Mouse (Mus musculus) spleen, adult 10 weeks (tissue): ENCODE data around the gene Usp21. TPM values are rescaled to one million over a fixed set of nuclear protein-coding genes. Genes with fewer than 3 reads are reported as not detected.

Experiments
- polyA plus RNA-seq: library from polyadenylated mRNA; stranded (reverse); fragments of 350-450 nt; fragmentation: Illumina TruSeq; extraction: RNeasy Lipid Tissue Mini Kit (QIAGEN cat#74804); gene quantifications from one replicate; pipeline ENCODE4 v1.2.3, GENCODE M21; 2015; ENCODE audit warnings: low replicate concordance; ENCODE audit not compliant: insufficient read depth

Gene Usp21
- polyA plus RNA-seq: 52.7 TPM

GRCm38 (mm10) chr1:171287136-171288081 is at the start of gene Usp21:
TSS of gene Usp21 (minus strand) at chr1:171287991.

GRCm38 (mm10) chr1:171328839-171329432 is 41.1 kb upstream of the Usp21 start, which contains the start of gene Dedd:
TSS of gene Dedd (plus strand) at chr1:171329145.

GRCm38 (mm10) chr1:171294298-171295062 is 6.7 kb upstream of the Usp21 start, which contains the start of gene Ufc1:
TSS of gene Ufc1 (minus strand) at chr1:171295024.

GRCm38 (mm10) chr1:171280916-171281527 is 6.8 kb downstream of the Usp21 start, which contains the start of gene Ppox:
TSS of gene Ppox (minus strand) at chr1:171281186.

GRCm38 (mm10) chr1:171269848-171270572 is 17.8 kb downstream of the Usp21 start, which contains the start of gene B4galt3:
TSS of gene B4galt3 (plus strand) at chr1:171270328.

GRCm38 (mm10) chr1:171250680-171251593 is 36.9 kb downstream of the Usp21 start, which contains the start of gene Ndufs2:
TSS of gene Ndufs2 (minus strand) at chr1:171251388.

GRCm38 (mm10) chr1:171249913-171250600 is 37.7 kb downstream of the Usp21 start, which contains the start of gene Adamts4:
TSS of gene Adamts4 (plus strand) at chr1:171250421.

GRCm38 (mm10) chr1:171234126-171234525 is 53.7 kb downstream of the Usp21 start, which contains the start of gene Fcer1g:
TSS of gene Fcer1g (minus strand) at chr1:171234365.

Other genes with a start within 250 kb of the Usp21 start
- 94.5 TPM for gene Fcgr3, start 223.1 kb downstream of the Usp21 start, polyA plus RNA-seq
- 4.5 TPM for gene Cfap126, start 174.1 kb downstream of the Usp21 start, polyA plus RNA-seq
- 88.5 TPM for gene Sdhc, start 137.4 kb downstream of the Usp21 start, polyA plus RNA-seq
- gene Mpz, start 137.3 kb downstream of the Usp21 start, polyA plus RNA-seq: 0.87 TPM
- 7.7 TPM for gene Pcp4l1, start 91.7 kb downstream of the Usp21 start, polyA plus RNA-seq
- gene Nr1i3, start 74.0 kb downstream of the Usp21 start, polyA plus RNA-seq: not detected
- 22.7 TPM for gene Tomm40l, start 65.5 kb downstream of the Usp21 start, polyA plus RNA-seq
- 1.5 TPM for gene Apoa2, start 62.9 kb downstream of the Usp21 start, polyA plus RNA-seq
- 360 TPM for gene Fcer1g, start 53.6 kb downstream of the Usp21 start, polyA plus RNA-seq
- 0.59 TPM for gene Adamts4, start 37.6 kb downstream of the Usp21 start, polyA plus RNA-seq
- gene Ndufs2, start 36.6 kb downstream of the Usp21 start, polyA plus RNA-seq: 127 TPM
- 34.0 TPM for gene B4galt3, start 17.7 kb downstream of the Usp21 start, polyA plus RNA-seq
- 47.6 TPM for gene Ppox, start 6.8 kb downstream of the Usp21 start, polyA plus RNA-seq
- gene Ufc1, start 7.0 kb upstream of the Usp21 start, polyA plus RNA-seq: 87.4 TPM
- 31.1 TPM for gene Dedd, start 41.2 kb upstream of the Usp21 start, polyA plus RNA-seq
- 43.5 TPM for gene Nit1, start 57.7 kb upstream of the Usp21 start, polyA plus RNA-seq
- gene Pfdn2, start 57.7 kb upstream of the Usp21 start, polyA plus RNA-seq: 72.7 TPM
- gene Klhdc9, start 72.8 kb upstream of the Usp21 start, polyA plus RNA-seq: not detected
- 1.7 TPM for gene Nectin4, start 82.1 kb upstream of the Usp21 start, polyA plus RNA-seq
- 257 TPM for gene Arhgap30, start 101.0 kb upstream of the Usp21 start, polyA plus RNA-seq
- gene Usf1, start 123.3 kb upstream of the Usp21 start, polyA plus RNA-seq: 64.6 TPM
- 12.3 TPM for gene Tstd1, start 130.9 kb upstream of the Usp21 start, polyA plus RNA-seq
- gene F11r, start 149.5 kb upstream of the Usp21 start, polyA plus RNA-seq: 14.6 TPM
- gene Alyref2, start 215.5 kb upstream of the Usp21 start, polyA plus RNA-seq: 4.5 TPM
- not detected for gene Itln1, start 247.3 kb upstream of the Usp21 start, polyA plus RNA-seq